Mouse (Mus musculus): Measurements from ENCODE around the gene Cdh10.

- TF ChIP-seq CTCF (IDR thresholded peaks at IDR 0.05; ENCODE audit: low read depth, low read length) (no peak), POLR2A (IDR thresholded peaks at IDR 0.05; ENCODE audit: borderline replicate concordance, low read depth, low read length) (no peak)
Observed at GRCm38 (mm10) chr15:18925392-18926117, 106.8 kb downstream of the Cdh10 start.

Measured in bone marrow macrophage, adult 2 months (primary cell).